Mouse (Mus musculus) forebrain, embryonic 13.5 days (tissue): ENCODE results near the gene Utp14a. TPM values are rescaled to one million over a fixed set of nuclear protein-coding genes. Genes with fewer than 3 reads are reported as not detected.
"Not testable (repeated sequence)": the region's sequence is repeated elsewhere in the genome, so short reads cannot be mapped to it uniquely, and the experiment has no call there.

ENCODE experiments used
- ATAC-seq: fragments of 200-750 bp; cut with Nextera tagmentation; 2 replicates; pipeline ENCODE4 v1.8.0; 2017
- H3K27ac ChIP-seq: fragments of 300-500 bp; sonication (generic); 2 replicates; pipeline ENCODE4 v1.5.1; 2015; ENCODE audit warnings: inconsistent platforms, mild to moderate bottlenecking, moderate library complexity
- H3K27me3 ChIP-seq: fragments of 300-500 bp; sonication (generic); 2 replicates; pipeline ENCODE4 v1.6.1; 2015; ENCODE audit warnings: mild to moderate bottlenecking, inconsistent platforms
- H3K36me3 ChIP-seq: fragments of 300-500 bp; sonication (generic); 2 replicates; pipeline ENCODE4 v1.6.1; 2015; ENCODE audit warnings: mild to moderate bottlenecking, inconsistent platforms; ENCODE audit not compliant: poor library complexity, severe bottlenecking
- H3K4me1 ChIP-seq: fragments of 300-500 bp; sonication (generic); 2 replicates; pipeline ENCODE4 v1.6.1; 2015; ENCODE audit warnings: inconsistent platforms
- H3K4me2 ChIP-seq: fragments of 300-500 bp; sonication (generic); 2 replicates; pipeline ENCODE4 v1.6.1; 2015; ENCODE audit warnings: inconsistent platforms, mild to moderate bottlenecking, moderate library complexity
- H3K4me3 ChIP-seq: fragments of 300-500 bp; sonication (generic); 2 replicates; pipeline ENCODE4 v1.5.1; 2015; ENCODE audit warnings: mild to moderate bottlenecking, inconsistent platforms
- H3K9ac ChIP-seq: fragments of 300-500 bp; sonication (generic); 2 replicates; pipeline ENCODE4 v1.6.1; 2015; ENCODE audit warnings: mild to moderate bottlenecking, inconsistent platforms
- H3K9me3 ChIP-seq: fragments of 300-500 bp; sonication (generic); replicated peaks from 2 replicates; pipeline ENCODE4 v1.6.1; 2016; ENCODE audit warnings: inconsistent platforms
- WGBS: fragments of 180-500 bp; shearing (Covaris S2); methylation state at CpG from one replicate; pipeline ENCODE4 v1.1.7; 2015; 5-methylcytosine and 5-hydroxymethylcytosine counted together
- polyA plus RNA-seq: library from polyadenylated mRNA; unstranded; fragments of >200 nt; fragmentation: Nextera tagmentation; extraction: Ambion mirVana; gene quantifications from 2 replicates; pipeline ENCODE4 v1.2.1, GENCODE M21; 2015

Utp14a gene
- polyA plus RNA-seq: 23.6 and 27.2 TPM in 2 replicates

DNA sequence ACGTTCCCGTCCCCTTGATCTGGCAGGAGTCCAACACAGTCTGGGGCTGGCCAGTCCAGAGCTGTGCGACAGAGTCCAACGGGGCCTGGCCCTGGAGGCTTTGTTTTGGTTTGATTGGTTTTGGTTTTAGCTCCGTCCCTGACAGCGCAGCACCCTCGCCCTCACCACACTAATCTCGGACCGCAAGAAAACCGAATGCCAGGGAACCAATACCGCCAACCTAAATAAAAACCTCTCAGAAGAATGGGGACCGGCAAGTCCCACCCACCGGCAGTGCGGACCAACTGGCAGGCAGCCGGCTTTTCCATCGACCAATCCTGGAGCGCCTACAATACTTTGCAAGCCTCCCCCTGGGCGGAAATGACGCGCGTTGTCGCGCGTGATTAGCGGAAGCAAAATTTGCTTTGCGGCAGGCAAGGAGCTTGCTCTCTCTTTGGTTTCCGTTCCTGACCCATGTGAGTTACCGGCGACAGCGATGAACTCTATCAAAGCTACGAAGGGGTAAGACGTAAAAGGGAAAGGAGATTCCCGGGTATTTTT is at the start of gene Utp14a:
Utp14a (plus strand) TSS at position 395 of the 540 bp plus-strand sequence.
- whole genome bisulfite sequencing: 14% methylated on average over 33 of the region's 33 CpGs
- Histone ChIP-seq H3K4me3 (peak within 1 kb of the TSS; percentile 51), H3K9ac (peak within 1 kb of the TSS; percentile 63), H3K9me3 (no peaks in the 10 kb centered on the region), H3K4me2 (peak within 1 kb of the TSS; percentile 61), H3K36me3 (no peaks in the 10 kb centered on the region), H3K27ac (peak within 1 kb of the TSS; percentile 85), H3K27me3 (no peaks in the 10 kb centered on the region), H3K4me1 (peaks cover 9% of the 10 kb centered on the region; the same call in 1 of the 2 replicates)
- peak; percentile 100 for ATAC-seq

DNA sequence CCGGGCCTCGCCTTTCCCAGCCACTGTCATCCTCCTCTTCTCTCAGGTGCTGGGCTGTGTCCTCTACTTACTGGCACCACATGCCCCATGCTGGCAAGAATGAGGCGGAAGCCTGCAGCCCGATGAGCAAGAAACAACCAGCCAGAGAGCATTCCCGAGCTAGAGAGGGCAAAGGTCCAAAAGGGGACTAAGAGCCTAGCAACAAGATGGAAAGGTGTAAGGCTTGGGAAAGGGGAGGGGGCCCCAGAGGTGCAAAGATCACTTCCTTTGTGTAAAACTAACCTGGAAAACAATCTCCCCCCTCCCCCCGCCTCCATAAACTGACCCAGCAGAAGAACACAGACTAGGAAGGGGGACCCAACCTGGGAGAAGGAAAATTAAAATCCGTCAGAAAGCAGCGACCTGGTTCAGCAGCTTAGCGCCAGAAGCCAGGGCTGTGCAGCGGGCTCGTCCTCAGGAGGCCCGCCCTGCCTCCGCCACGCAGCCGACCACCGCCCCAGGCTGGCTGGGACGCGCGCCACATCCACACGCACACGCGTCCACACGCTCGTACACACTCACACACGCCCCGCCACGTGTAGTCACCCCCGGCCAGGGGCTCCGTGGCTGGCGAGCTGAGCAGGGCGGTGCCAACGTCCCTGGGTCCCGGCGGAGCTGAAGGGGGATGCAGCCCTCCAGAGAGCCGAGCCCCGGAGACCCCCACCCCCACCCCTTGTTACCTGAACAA is 48.7 kb upstream of the Utp14a start:
- 8% methylated on average over 36 of the region's 36 CpGs for WGBS
- H3K4me2 ChIP-seq: peak overlapping the region; percentile 60
- H3K27me3 ChIP-seq: no peaks in the 10 kb centered on the region
- peak overlapping the region; percentile 40; the same call in 1 of the 2 replicates for H3K27ac ChIP-seq
- no peaks in the 10 kb centered on the region for H3K9me3 ChIP-seq
- peaks cover 17% of the 10 kb centered on the region for H3K4me1 ChIP-seq
- H3K9ac ChIP-seq: peak overlapping the region; percentile 67
- peak; percentile 85 for ATAC-seq
- H3K36me3 ChIP-seq: no peaks in the 10 kb centered on the region
- H3K4me3 ChIP-seq: peak overlapping the region; percentile 63

DNA sequence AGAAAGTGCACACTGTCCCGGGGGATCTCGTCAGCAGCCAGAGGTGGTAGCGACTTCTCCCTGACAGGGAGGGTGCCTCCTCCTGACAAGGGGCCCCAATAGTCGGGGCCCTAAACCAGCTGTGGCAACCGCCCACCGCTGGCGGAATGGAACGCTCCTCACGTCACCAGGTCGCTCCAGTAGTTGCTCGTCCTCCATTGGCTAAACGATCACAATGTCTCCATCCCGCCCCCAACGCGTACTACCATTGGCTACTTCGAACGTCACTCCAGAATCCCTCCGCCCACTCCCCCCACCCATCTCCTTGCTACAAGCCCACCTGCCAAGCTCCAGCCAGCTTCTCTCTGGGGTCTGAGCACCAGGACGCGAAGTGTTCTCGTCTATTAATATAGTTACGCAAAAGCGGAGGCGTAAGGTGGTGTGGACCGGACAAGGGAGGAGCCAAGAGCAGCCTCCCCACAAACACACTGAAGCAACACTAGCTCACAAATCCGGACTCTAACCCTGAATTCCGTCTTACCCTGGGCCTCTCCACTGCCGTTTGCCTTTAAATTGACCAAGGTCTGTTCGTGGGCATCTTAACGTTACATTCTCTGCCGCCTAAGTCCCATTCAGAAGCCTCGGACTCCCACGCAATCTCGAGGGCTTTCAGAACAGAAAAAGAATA is 48.0 kb upstream of the Utp14a start, which contains the start of gene Zdhhc9:
Zdhhc9 (minus strand) TSS at position 360 of the 667 bp plus-strand sequence.
- H3K4me1 ChIP-seq: peaks cover 17% of the 10 kb centered on the region

DNA sequence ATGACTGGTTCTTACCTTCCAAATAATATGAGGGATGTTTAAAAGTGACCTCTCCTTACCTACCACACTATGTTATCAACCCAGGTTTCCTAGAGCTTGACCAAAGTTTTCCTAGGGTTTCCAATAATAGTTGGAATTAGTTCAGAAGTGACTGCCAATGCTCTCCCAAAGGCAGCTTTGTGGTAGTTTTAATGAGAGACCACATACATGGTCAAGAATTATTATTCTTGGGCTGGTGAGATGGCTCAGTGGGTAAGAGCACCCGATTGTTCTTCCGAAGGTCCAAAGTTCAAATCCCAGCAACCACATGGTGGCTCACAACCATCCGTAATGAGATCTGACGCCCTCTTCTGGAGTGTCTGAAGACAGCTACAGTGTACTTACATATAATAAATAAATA is 46.9 kb upstream of the Utp14a start:
- not testable (repeated sequence) for H3K9me3 ChIP-seq, H3K27me3 ChIP-seq, ATAC-seq, H3K4me2 ChIP-seq, H3K9ac ChIP-seq, H3K27ac ChIP-seq, H3K36me3 ChIP-seq, H3K4me3 ChIP-seq
- peaks cover 15% of the 10 kb centered on the region for H3K4me1 ChIP-seq
- 88% methylated on average over 4 of the region's 4 CpGs for WGBS

More for the DNA sequence above, 48.0 kb upstream of the Utp14a start, which contains the start of gene Zdhhc9:
- Histone ChIP-seq H3K4me2 (peak within 1 kb of the TSS; percentile 60), H3K9me3 (no peaks in the 10 kb centered on the region), H3K4me3 (peak within 1 kb of the TSS; percentile 63), H3K27ac (peak within 1 kb of the TSS; percentile 40; the same call in 1 of the 2 replicates), H3K27me3 (no peaks in the 10 kb centered on the region), H3K36me3 (no peaks in the 10 kb centered on the region), H3K9ac (peak within 1 kb of the TSS; percentile 67)
- peak; percentile 99 for ATAC-seq
- WGBS: 14% methylated on average over 33 of the region's 34 CpGs

DNA sequence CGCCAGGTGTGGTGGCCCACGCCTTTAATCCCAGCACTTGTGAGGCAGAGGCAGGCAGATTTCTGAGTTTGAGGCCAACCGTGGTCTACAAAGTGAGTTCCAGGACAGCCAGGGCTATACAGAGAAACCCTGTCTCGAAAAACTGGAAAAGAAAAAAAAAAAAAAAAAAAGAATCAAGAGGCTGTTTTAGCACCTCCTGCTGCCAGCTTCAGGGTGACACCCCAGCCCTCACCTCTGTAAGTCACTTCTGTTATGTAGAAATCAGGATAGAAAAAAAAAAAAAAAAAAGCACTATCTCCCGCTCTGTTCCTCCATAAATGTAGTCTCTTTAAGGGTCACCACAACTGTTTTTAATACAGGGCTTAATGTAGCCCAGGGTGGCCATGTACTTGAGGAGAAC is 37.2 kb upstream of the Utp14a start:
- Histone ChIP-seq H3K4me3 (no peak overlapping the region), H3K4me1 (no peaks in the 10 kb centered on the region), H3K9ac (no peak overlapping the region), H3K36me3 (no peaks in the 10 kb centered on the region), H3K9me3 (no peaks in the 10 kb centered on the region), H3K27me3 (no peaks in the 10 kb centered on the region), H3K4me2 (no peak overlapping the region), H3K27ac (no peak overlapping the region)
- no peak for ATAC-seq
- WGBS: 85% methylated on average over 5 of the region's 5 CpGs

DNA sequence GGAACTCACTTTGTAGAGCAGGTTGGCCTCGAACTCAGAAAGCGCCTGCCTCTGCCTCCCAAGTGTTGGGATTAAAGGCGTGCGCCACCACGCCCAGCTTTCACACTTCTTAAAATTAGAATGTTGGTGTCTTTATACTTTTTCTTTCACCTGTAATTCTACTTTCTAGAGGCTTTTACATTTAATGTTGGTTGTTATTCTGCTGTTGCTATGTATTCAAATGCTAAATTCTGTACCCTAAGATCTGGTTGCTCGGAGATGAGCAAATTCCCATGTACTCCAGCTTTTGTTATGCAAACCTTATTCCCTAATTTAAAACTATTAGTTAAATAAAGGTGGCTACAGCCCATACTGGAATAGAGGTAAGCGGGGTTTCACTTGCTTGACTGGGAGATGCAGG is 34.0 kb upstream of the Utp14a start:
- ATAC-seq: no peak
- WGBS: 73% methylated on average over 7 of the region's 7 CpGs

DNA sequence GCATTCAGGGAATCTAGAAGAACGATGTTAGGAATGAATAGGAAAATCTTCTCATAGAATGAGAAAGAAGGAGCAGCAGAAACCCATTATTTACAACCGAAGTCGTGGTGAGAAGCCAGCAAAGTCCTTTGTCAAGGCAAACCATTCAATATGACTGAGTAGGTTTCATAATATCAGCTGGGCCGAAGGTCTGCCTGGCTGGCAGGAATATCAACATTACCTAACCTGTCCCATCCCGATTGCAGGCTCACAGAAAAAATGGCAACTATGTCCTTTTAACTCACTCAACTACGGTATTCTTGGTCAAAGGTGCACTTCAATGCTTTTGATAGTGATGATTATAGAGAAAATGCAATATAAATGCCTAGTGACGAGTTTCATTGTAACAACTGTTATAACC is 30.4 kb upstream of the Utp14a start:
- Histone ChIP-seq H3K9me3 (no peaks in the 10 kb centered on the region), H3K27ac (no peak overlapping the region), H3K4me3 (no peak overlapping the region), H3K4me2 (no peak overlapping the region), H3K4me1 (no peaks in the 10 kb centered on the region), H3K27me3 (no peaks in the 10 kb centered on the region), H3K36me3 (no peaks in the 10 kb centered on the region), H3K9ac (no peak overlapping the region)
- no peak for ATAC-seq
- WGBS: 76% methylated on average over 7 of the region's 7 CpGs

More for the DNA sequence above, 34.0 kb upstream of the Utp14a start:
- no peak overlapping the region for H3K27ac ChIP-seq
- H3K9ac ChIP-seq: no peak overlapping the region
- no peaks in the 10 kb centered on the region for H3K27me3 ChIP-seq
- no peaks in the 10 kb centered on the region for H3K4me1 ChIP-seq
- H3K4me3 ChIP-seq: no peak overlapping the region
- no peak overlapping the region for H3K4me2 ChIP-seq
- no peaks in the 10 kb centered on the region for H3K36me3 ChIP-seq
- no peaks in the 10 kb centered on the region for H3K9me3 ChIP-seq

DNA sequence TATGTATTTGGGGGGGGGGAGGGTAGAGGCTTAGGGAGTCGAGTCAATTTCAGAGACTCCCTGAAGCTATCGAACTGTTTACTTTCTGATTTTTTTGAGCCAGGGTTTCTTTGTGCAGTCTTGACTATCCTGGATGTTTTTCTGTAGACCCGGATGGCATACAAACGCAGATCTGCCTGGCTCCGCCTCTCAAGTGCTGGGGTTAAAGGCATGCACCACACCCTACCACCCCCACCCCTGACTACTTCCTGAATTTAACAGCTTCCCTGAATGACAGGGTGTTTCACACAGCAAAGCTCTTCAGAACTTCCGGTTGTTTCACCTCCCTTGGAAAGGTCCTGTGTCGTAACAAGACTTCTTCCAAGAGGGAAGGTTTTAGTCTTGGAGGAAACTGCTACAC is 22.2 kb upstream of the Utp14a start:
- Histone ChIP-seq H3K4me1 (no peaks in the 10 kb centered on the region), H3K9ac (no peak overlapping the region), H3K4me3 (no peak overlapping the region), H3K9me3 (no peaks in the 10 kb centered on the region), H3K27ac (no peak overlapping the region), H3K4me2 (no peak overlapping the region), H3K27me3 (no peaks in the 10 kb centered on the region), H3K36me3 (no peaks in the 10 kb centered on the region)
- WGBS: 77% methylated on average over 7 of the region's 7 CpGs
- no peak for ATAC-seq

DNA sequence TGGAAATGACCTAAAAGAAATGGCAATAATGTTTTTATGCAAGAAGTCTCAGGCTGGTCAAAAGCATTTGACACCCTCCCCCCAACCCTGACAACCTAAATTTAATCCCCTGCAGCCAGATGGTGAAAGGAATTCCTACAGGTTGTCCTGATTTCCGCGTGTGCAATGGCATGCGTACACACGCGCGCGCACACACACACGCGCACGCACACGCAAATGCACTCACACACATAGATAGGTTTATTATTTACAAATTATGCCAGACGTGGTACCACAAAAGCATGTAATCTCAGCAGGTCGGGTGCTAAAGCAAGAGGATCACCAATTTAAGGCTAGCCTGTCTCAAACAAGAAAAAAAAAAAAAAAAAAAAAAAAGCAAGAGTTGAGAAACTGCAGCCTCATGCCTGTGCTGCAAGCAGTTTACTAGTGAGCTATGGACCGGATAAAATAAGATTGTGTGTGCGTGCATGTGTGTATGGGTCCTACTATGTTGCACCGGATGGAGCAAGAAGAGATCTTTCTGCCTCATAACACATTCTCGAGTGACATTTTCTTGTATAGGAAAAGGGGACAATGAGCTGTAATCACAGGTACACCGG is 733 bp upstream of the Utp14a start:
- 12% methylated on average over 18 of the region's 18 CpGs for WGBS
- Histone ChIP-seq H3K36me3 (no peaks in the 10 kb centered on the region), H3K4me3 (peak overlapping the region; percentile 51), H3K27ac (peak overlapping the region; percentile 85), H3K9ac (peak overlapping the region; percentile 63), H3K4me2 (peak overlapping the region; percentile 61), H3K9me3 (no peaks in the 10 kb centered on the region), H3K27me3 (no peaks in the 10 kb centered on the region), H3K4me1 (peaks cover 9% of the 10 kb centered on the region; the same call in 1 of the 2 replicates)
- ATAC-seq: peak; percentile 70

DNA sequence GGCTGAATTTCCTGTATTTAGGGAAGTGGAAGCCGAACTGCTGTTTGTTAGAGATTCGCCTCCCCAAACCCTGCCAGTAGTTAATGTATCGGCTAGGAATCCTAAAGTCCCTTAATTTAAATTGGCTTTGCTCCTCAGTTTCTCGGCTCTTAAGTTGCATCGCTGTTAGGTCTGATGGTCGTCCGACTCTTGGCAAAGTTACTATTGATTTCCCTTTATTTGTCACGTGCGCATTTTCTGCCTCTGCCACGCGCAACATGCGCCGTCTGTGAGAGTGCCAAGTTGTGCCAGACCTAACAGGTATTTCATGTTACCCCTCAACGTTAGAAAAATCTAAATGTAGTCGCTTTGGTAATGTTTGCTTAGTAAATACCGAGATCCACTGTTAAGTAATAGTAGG is 349 bp downstream of the Utp14a start:
- H3K9me3 ChIP-seq: no peaks in the 10 kb centered on the region
- peak overlapping the region; percentile 60 for H3K4me2 ChIP-seq
- H3K27ac ChIP-seq: no peak overlapping the region
- no peaks in the 10 kb centered on the region for H3K27me3 ChIP-seq
- H3K9ac ChIP-seq: peak overlapping the region; percentile 54; the same call in 1 of the 2 replicates
- H3K36me3 ChIP-seq: no peaks in the 10 kb centered on the region
- 19% methylated on average over 16 of the region's 16 CpGs for WGBS
- H3K4me3 ChIP-seq: peak overlapping the region; percentile 51
- peak; percentile 42 for ATAC-seq
- H3K4me1 ChIP-seq: peaks cover 9% of the 10 kb centered on the region; the same call in 1 of the 2 replicates

DNA sequence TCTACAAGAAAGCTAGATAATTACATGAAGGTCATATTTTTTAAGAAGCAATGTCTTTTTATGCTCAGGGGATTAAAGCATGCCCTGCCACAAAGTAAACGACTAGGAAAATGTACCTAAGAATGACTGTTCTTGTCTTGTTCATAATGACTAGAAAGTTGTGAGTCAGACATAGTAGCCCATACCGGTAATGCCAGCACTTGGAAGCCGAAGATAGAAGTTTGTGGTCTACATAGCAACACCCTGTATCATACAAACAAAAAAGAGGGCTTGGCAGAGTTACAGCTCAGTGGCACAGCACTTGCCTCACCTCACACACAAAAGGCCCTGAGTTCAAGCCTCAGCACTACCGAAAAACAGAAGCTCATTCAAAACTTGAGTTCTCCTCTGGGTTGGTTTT is 15.0 kb downstream of the Utp14a start:
- no peaks in the 10 kb centered on the region for H3K4me1 ChIP-seq
- no peak overlapping the region for H3K4me2 ChIP-seq
- WGBS: 85% methylated on average over 4 of the region's 4 CpGs
- H3K9ac ChIP-seq: no peak overlapping the region
- no peak overlapping the region for H3K4me3 ChIP-seq
- H3K9me3 ChIP-seq: no peaks in the 10 kb centered on the region
- no peak for ATAC-seq
- no peaks in the 10 kb centered on the region for H3K27me3 ChIP-seq
- peaks cover 30% of the 10 kb centered on the region for H3K36me3 ChIP-seq
- H3K27ac ChIP-seq: no peak overlapping the region

DNA sequence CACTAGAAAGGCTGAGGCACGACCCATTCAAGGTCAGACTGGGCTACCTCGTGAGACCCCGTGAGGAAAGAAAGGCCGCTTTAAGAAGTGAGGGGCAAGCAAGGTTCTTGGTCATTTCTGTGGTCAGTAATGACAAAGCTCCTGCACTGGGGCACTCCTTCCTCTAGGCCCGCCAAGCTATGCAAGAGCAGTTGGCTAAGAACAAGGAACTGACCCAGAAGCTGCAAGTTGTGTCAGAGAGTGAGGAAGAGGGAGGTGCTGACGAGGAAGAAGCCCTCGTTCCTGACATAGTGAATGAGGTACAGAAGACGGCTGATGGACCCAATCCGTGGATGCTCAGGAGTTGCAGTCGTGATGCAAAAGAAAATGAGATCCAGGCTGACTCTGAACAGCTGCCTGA is 18.0 kb downstream of the Utp14a start:
- H3K36me3 ChIP-seq: peaks cover 25% of the 10 kb centered on the region; the same call in 1 of the 2 replicates
- no peak overlapping the region for H3K4me2 ChIP-seq
- no peak overlapping the region for H3K9ac ChIP-seq
- ATAC-seq: no peak
- no peaks in the 10 kb centered on the region for H3K9me3 ChIP-seq
- no peaks in the 10 kb centered on the region for H3K27me3 ChIP-seq
- H3K4me1 ChIP-seq: no peaks in the 10 kb centered on the region
- H3K27ac ChIP-seq: no peak overlapping the region
- H3K4me3 ChIP-seq: no peak overlapping the region
- 79% methylated on average over 10 of the region's 10 CpGs for WGBS
